Mouse (Mus musculus): ENCODE data around the gene Nedd1.

GRCm38 (mm10) chr10:92653266-92653665 is 69.0 kb downstream of the Nedd1 start:
- TF ChIP-seq CTCF (IDR thresholded peaks at IDR 0.05; ENCODE audit: insufficient read depth, low read length) (no peak), POLR2A (IDR thresholded peaks at IDR 0.05; ENCODE audit: borderline replicate concordance, extremely low read depth, low read depth, low read length) (no peak)

All from lung, adult 2 months (tissue).